Mouse (Mus musculus) gastrocnemius, adult 2 months (tissue): ENCODE results near the gene Kctd4. TPM values are rescaled to one million over a fixed set of nuclear protein-coding genes. Genes with fewer than 3 reads are reported as not detected.

Experiments
- DNase-seq: peaks from one replicate; pipeline ENCODE4 v3.0.0; 2022
- H3K27ac ChIP-seq: fragments of 200-600 bp; 2 replicates; pipeline ENCODE4 v1.8.1; 2022; ENCODE audit warnings: mild to moderate bottlenecking
- H3K4me3 ChIP-seq: fragments of 200-600 bp; 2 replicates; pipeline ENCODE4 v1.8.1; 2022; ENCODE audit warnings: mild to moderate bottlenecking, moderate library complexity
- CTCF ChIP-seq: fragments of 200-600 bp; IDR thresholded peaks from 2 replicates; pipeline ENCODE4 v1.8.1; 2022; ENCODE audit warnings: antibody characterized with exemption, mild to moderate bottlenecking, moderate library complexity
- intact Hi-C: fragments of 180-260 bp; cut with DNase I; formaldehyde crosslinking; loops from one replicate; pipeline ENCODE4 v1.15.1; 2025
- total RNA-seq, 2 experiments: library from RNA; stranded (reverse); gene quantifications; 2 replicates each; pipeline ENCODE4 v1.2.3; 2021

Gene Kctd4
- total RNA-seq, 2 experiments from 2014 or later = not detected

DNA sequence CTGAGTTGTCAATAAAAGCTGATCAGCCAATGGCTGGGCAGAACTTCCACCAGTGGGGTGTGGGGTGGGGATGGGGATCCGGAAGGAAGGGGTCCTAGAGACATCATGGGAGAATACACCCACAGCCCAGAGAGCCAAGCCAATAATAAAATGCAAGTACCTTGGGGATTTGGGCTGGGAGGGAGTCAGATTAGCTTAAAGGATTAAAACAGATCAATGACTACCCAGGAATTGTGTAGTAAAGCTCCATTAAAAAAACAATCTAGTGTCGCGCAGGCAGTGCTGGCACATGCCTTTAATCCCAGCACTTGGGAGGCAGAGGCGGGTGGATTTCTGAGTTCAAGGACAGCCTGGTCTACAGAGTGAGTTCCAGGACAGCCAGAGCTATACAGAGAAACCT, 50.2 kb downstream of the Kctd4 start:
- intact Hi-C loops = no loop called here
- no peak for TF ChIP-seq CTCF
- H3K27ac ChIP-seq = no peak overlapping the region
- no peak overlapping the region for H3K4me3 ChIP-seq
- DNase-seq = no peak

DNA sequence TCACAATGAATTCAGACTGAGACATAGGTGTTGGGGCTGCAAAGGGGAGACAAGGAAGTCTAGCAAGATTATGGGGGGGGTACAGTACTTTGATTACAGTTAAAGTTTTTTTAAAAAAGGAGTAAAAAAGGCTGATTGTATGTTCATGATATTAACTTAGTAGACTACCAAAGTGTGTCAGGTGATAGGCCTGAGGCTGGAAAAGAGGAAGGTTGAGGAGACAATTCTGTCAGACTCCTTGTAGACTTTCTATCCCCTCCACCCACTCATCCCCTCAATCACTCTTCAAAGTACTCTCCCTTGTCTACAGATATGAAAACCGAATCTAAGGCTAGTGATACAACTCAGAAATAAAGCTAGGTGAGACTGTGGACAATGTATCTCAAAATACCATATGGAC, 53.4 kb downstream of the Kctd4 start:
- intact Hi-C loops = no loop called here
- DNase-seq = no peak

DNA sequence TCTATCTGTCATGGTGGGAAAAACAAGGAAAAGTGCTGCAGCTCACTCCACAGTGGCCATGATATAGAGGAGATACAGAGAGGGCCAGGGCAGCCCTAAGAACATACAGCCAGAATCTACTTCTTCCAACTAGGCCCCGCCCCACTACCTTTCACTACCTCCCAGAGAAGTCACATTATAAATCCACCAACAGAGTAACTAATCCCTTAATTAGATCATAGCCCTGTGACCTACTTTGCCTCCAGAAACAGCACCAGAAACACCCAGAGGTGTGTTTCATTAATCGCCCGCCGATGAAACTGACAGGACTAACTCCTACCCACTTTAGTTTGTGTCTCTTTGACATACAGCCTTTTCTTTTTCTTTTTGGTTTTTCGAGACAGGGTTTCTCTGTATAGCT, 54.4 kb downstream of the Kctd4 start:
- no peak for DNase-seq
- no peak for TF ChIP-seq CTCF
- Histone ChIP-seq H3K27ac (no peak overlapping the region), H3K4me3 (peak overlapping the region; percentile 84)
- intact Hi-C loops = no loop called here

More for the DNA sequence above, 53.4 kb downstream of the Kctd4 start:
- H3K4me3 ChIP-seq = no peak overlapping the region
- H3K27ac ChIP-seq = no peak overlapping the region
- no peak for TF ChIP-seq CTCF

DNA sequence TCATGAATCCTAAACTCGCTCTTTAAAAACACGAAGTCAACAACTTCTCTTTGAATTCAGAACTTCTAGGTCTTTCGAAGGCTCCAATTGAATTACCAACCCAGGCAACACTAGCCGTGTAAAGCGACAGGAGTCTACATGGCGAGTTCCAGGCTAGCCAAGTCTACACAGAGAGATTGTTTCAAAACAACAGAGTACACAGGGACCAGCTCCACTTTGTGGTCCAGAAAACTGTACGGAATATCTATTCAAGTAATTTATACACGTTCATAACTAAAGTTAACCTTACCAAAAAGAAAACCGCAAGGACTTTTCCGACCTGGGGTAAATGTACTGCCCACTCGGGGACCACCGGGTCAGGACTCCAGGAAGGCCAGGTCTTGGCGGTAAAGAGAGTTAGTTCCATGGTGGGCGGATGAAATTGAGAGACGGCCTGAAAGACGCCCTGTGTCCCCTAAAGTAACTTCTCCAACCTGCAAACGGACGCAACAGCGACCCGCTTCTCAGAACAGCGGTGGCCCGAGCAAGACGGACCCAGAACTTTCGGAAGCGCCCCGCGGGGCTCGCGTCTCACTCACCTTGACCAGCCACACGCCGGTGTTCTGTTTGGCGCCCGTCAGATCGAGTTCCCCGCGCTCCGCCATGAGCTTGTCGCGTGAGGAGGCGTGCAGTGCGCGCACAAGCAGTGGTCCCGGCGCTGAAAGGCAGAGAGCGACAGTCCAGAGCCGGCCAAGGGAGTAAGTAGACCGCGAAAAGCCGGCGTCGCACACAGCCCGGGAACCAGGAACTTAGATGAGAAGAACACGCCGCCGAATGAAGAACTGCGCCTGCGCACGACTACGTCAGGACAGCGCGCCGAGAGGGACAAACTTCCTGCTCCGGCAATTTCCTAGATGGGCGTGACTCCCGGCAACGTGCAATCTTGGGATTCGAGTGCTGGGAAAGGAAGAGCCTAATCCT, 55.6 kb downstream of the Kctd4 start, which contains the start of gene Gtf2f2:
Gene Gtf2f2, minus strand, starts transcription at position 764 of the 960 bp plus-strand sequence.
- peak; percentile 94 for DNase-seq
- intact Hi-C loops = no loop called here
- Histone ChIP-seq H3K27ac (peak within 1 kb of the TSS; percentile 91), H3K4me3 (peak within 1 kb of the TSS; percentile 84)
- TF ChIP-seq CTCF = no peak

DNA sequence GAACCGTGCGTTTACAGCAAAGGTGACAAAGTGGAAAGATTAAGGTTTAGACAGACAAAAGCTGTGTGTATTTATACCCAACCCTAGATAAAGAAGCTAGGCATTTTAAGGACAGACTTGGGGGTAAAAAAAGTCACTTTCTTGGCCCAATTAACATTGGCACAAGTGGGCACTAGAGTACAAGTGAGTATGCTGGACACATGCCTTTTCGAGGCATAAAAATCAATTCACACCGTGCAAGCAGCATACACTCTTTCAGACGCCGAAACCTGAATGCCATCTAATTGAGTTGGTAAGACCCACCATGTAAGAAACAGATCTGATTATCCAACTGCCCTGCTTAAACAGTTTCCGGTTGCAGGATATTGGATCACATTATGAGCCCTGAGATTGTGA, 56.3 kb downstream of the Kctd4 start:
- no peak for DNase-seq
- intact Hi-C loops = no loop called here
- no peak for TF ChIP-seq CTCF
- peak overlapping the region; percentile 91 for H3K27ac ChIP-seq
- H3K4me3 ChIP-seq = peak overlapping the region; percentile 84

GRCm38 (mm10) chr14:76014331-76014730, 59.5 kb downstream of the Kctd4 start:
- no peak for DNase-seq
- no peak for TF ChIP-seq CTCF
- H3K4me3 ChIP-seq = no peak overlapping the region
- H3K27ac ChIP-seq = no peak overlapping the region
- intact Hi-C loops = no loop called here

Other genes starting within 250 kb of the Kctd4 start
- 1 to 10 TPM; 7.0 to 8.6 TPM for gene Cog3, start 200.5 kb upstream of the Kctd4 start, total RNA-seq
- 10 to 100 TPM in 1 of 2 experiments, 1 to 10 TPM in 1; 6.6 to 10.5 TPM for gene Slc25a30, start 168.0 kb upstream of the Kctd4 start, total RNA-seq
- gene Tpt1, start 109.9 kb upstream of the Kctd4 start, total RNA-seq = 1,000 to 10,000 TPM; 3,630 to 4,350 TPM
- 10 to 100 TPM; 11.2 to 14.8 TPM for gene Gtf2f2, start 55.9 kb downstream of the Kctd4 start, total RNA-seq
- gene Gpalpp1, start 155.8 kb downstream of the Kctd4 start, total RNA-seq = 1 to 10 TPM; 5.8 to 7.4 TPM
- 1 to 10 TPM; 3.8 to 3.9 TPM for gene Nufip1, start 155.9 kb downstream of the Kctd4 start, total RNA-seq